Mouse (Mus musculus) CH12.LX (cell line): ENCODE measurements at regions not wholly inside any gene's neighbourhood (a gene's known extent, or its start where the extent isn't known, plus 50 kb on each side); places are given as distances from the start of the nearest gene placed in this dataset.

Experiments
- DNase-seq: peaks from one replicate; pipeline ENCODE4 v3.0.0-alpha.2; 2013; ENCODE audit errors: extremely low read depth
- H3K27ac ChIP-seq: 2 replicates; pipeline ENCODE4 v1.5.1; 2012; ENCODE audit warnings: low read depth, mild to moderate bottlenecking, control low read depth, moderate library complexity; ENCODE audit not compliant: insufficient read depth
- H3K27me3 ChIP-seq: replicated peaks from 2 replicates; pipeline ENCODE3; 2012; ENCODE audit warnings: inconsistent platforms
- H3K36me3 ChIP-seq, 2 experiments: replicated peaks in 1 of 2; 2 replicates each; pipeline versions ENCODE3 to v1.6.1; 2012; ENCODE audit warnings: inconsistent platforms in 1 of 2, low read length in 1 of 2, mild to moderate bottlenecking in 1 of 2, mixed read lengths in 1 of 2, moderate library complexity in 1 of 2; ENCODE audit not compliant: control insufficient read depth in 1 of 2, insufficient read depth in 1 of 2
- H3K4me1 ChIP-seq, 2 experiments: 2 replicates each; pipeline ENCODE4 v1.6.1; 2012; ENCODE audit warnings: inconsistent platforms in 1 of 2, moderate library complexity in 1 of 2; ENCODE audit not compliant: insufficient read depth in 2 of 2, control insufficient read depth in 1 of 2
- H3K4me2 ChIP-seq: 2 replicates; pipeline ENCODE4 v1.6.1; 2012; ENCODE audit warnings: low read depth, mild to moderate bottlenecking, control low read depth; ENCODE audit not compliant: poor library complexity, insufficient read depth, severe bottlenecking
- H3K4me3 ChIP-seq, 3 experiments: fragments of 150-350 bp in 1 of 3; sonication (generic) in 1 of 3; replicated peaks in 1 of 3; 2 replicates each; pipeline versions ENCODE3 to v1.5.1; 2011 to 2012; ENCODE audit warnings: low read depth in 2 of 3, low read length in 2 of 3, mild to moderate bottlenecking in 2 of 3, moderate library complexity in 2 of 3, control low read depth in 1 of 3, improper control_type of control experiment in 1 of 3, inconsistent platforms in 1 of 3, mixed read lengths in 1 of 3; ENCODE audit not compliant: poor library complexity in 1 of 3
- H3K79me2 ChIP-seq: replicated peaks from 2 replicates; pipeline ENCODE4 v1.6.1; 2012; ENCODE audit warnings: mild to moderate bottlenecking, moderate library complexity; ENCODE audit not compliant: control insufficient read depth, poor library complexity, insufficient read depth, severe bottlenecking; ENCODE audit errors: extremely low read depth
- H3K9ac ChIP-seq: 2 replicates; pipeline ENCODE4 v1.6.1; 2012; ENCODE audit warnings: low read depth, mild to moderate bottlenecking, control low read depth, moderate library complexity; ENCODE audit not compliant: insufficient read depth
- H3K9me3 ChIP-seq: replicated peaks from 2 replicates; pipeline ENCODE3; 2012; ENCODE audit warnings: low read length, inconsistent platforms, mixed read lengths
- BHLHE40 ChIP-seq: IDR thresholded peaks from 2 replicates; pipeline ENCODE4 v1.6.1; 2011; ENCODE audit warnings: mild to moderate bottlenecking, low read depth, low read length, improper control_type of control experiment
- CHD1 ChIP-seq: IDR thresholded peaks from 2 replicates; pipeline ENCODE4 v1.6.1; 2012; ENCODE audit warnings: low read depth, low read length, improper control_type of control experiment, inconsistent platforms
- CTCF ChIP-seq, 2 experiments: IDR thresholded peaks in 1 of 2; conservative IDR thresholded peaks in 1 of 2; 2 replicates each; pipeline ENCODE4 v1.5.1; 2011 to 2012; ENCODE audit warnings: low read depth in 2 of 2, low read length in 2 of 2, improper control_type of control experiment in 1 of 2, inconsistent platforms in 1 of 2, mild to moderate bottlenecking in 1 of 2, moderate library complexity in 1 of 2
- E2F4 ChIP-seq: IDR thresholded peaks from 2 replicates; pipeline ENCODE4 v1.6.1; 2011; ENCODE audit warnings: low read depth, low read length, improper control_type of control experiment; ENCODE audit not compliant: insufficient replicate concordance
- ELF1 ChIP-seq: IDR thresholded peaks from 2 replicates; pipeline ENCODE4 v1.6.1; 2014; ENCODE audit warnings: low read depth, mild to moderate bottlenecking, inconsistent platforms, low read length, improper control_type of control experiment
- EP300 ChIP-seq: IDR thresholded peaks from 2 replicates; pipeline ENCODE4 v1.6.1; 2011; ENCODE audit warnings: low read length, improper control_type of control experiment
- GABPA ChIP-seq: IDR thresholded peaks from 2 replicates; pipeline ENCODE4 v1.6.1; 2012; ENCODE audit warnings: low read depth, low read length, improper control_type of control experiment, inconsistent platforms; ENCODE audit not compliant: insufficient replicate concordance
- IRF4 ChIP-seq: IDR thresholded peaks from 2 replicates; pipeline ENCODE4 v1.6.1; 2014; ENCODE audit warnings: low read depth, mild to moderate bottlenecking, inconsistent platforms, low read length, improper control_type of control experiment
- JUND ChIP-seq: conservative IDR thresholded peaks from 2 replicates; pipeline ENCODE4 v1.6.1; 2011; ENCODE audit warnings: low read depth, low read length, improper control_type of control experiment
- KAT2A ChIP-seq: IDR thresholded peaks from 2 replicates; pipeline ENCODE4 v1.6.1; 2012; ENCODE audit warnings: low read length, improper control_type of control experiment, inconsistent platforms; ENCODE audit not compliant: insufficient replicate concordance
- MAX ChIP-seq: IDR thresholded peaks from 2 replicates; pipeline ENCODE4 v1.6.1; 2011; ENCODE audit warnings: low read length, improper control_type of control experiment
- MAZ ChIP-seq: IDR thresholded peaks from 2 replicates; pipeline ENCODE4 v1.6.1; 2012; ENCODE audit warnings: low read depth, mild to moderate bottlenecking, inconsistent platforms, low read length, improper control_type of control experiment, moderate library complexity
- MEF2A ChIP-seq: IDR thresholded peaks from 2 replicates; pipeline ENCODE4 v1.6.1; 2014; ENCODE audit warnings: low read depth, mild to moderate bottlenecking, inconsistent platforms, low read length, improper control_type of control experiment, borderline replicate concordance
- MXI1 ChIP-seq: IDR thresholded peaks from 2 replicates; pipeline ENCODE4 v1.6.1; 2011; ENCODE audit warnings: mild to moderate bottlenecking, low read depth, low read length, improper control_type of control experiment
- MYC ChIP-seq: IDR thresholded peaks from 2 replicates; pipeline ENCODE4 v1.6.1; 2011; ENCODE audit warnings: low read depth, mild to moderate bottlenecking, improper control_type of control experiment, low read length
- NRF1 ChIP-seq: IDR thresholded peaks from 2 replicates; pipeline ENCODE4 v1.6.1; 2014; ENCODE audit warnings: low read depth, mild to moderate bottlenecking, inconsistent platforms, low read length, improper control_type of control experiment, moderate library complexity
- PAX5 ChIP-seq: IDR thresholded peaks from 2 replicates; pipeline ENCODE4 v1.6.1; 2012; ENCODE audit warnings: low read length, inconsistent platforms, mixed read lengths
- POLR2A ChIP-seq: IDR thresholded peaks from 2 replicates; pipeline ENCODE4 v1.6.1; 2011; ENCODE audit warnings: low read depth, mild to moderate bottlenecking, improper control_type of control experiment, low read length
- POLR2AphosphoS2 ChIP-seq: IDR thresholded peaks from 2 replicates; pipeline ENCODE4 v1.6.1; 2011; ENCODE audit warnings: low read depth, low read length, improper control_type of control experiment
- RAD21 ChIP-seq: IDR thresholded peaks from 2 replicates; pipeline ENCODE4 v1.6.1; 2011; ENCODE audit warnings: low read depth, mild to moderate bottlenecking, low read length, improper control_type of control experiment, moderate library complexity
- RCOR1 ChIP-seq: conservative IDR thresholded peaks from 2 replicates; pipeline ENCODE4 v1.6.1; 2012; ENCODE audit warnings: low read depth, mild to moderate bottlenecking, inconsistent platforms, low read length, improper control_type of control experiment
- SIN3A ChIP-seq: IDR thresholded peaks from 2 replicates; pipeline ENCODE4 v1.6.1; 2012; ENCODE audit warnings: low read length, improper control_type of control experiment, inconsistent platforms
- TBP ChIP-seq: conservative IDR thresholded peaks from 2 replicates; pipeline ENCODE4 v1.6.1; 2011; ENCODE audit warnings: low read depth, low read length, improper control_type of control experiment
- TCF12 ChIP-seq: IDR thresholded peaks from 2 replicates; pipeline ENCODE4 v1.6.1; 2014; ENCODE audit warnings: low read depth, mild to moderate bottlenecking, inconsistent platforms, low read length, improper control_type of control experiment
- UBTF ChIP-seq: IDR thresholded peaks from 2 replicates; pipeline ENCODE4 v1.6.1; 2012; ENCODE audit warnings: low read depth, mild to moderate bottlenecking, inconsistent platforms, low read length, improper control_type of control experiment, moderate library complexity
- USF1 ChIP-seq: IDR thresholded peaks from 2 replicates; pipeline ENCODE4 v1.6.1; 2014; ENCODE audit warnings: low read depth, mild to moderate bottlenecking, inconsistent platforms, low read length, improper control_type of control experiment
- USF2 ChIP-seq: conservative IDR thresholded peaks from 2 replicates; pipeline ENCODE4 v1.6.1; 2011; ENCODE audit warnings: low read depth, low read length, improper control_type of control experiment
- ZC3H11A ChIP-seq: IDR thresholded peaks from 2 replicates; pipeline ENCODE4 v1.6.1; 2012; ENCODE audit warnings: low read depth, mild to moderate bottlenecking, inconsistent platforms, low read length, improper control_type of control experiment
- ZKSCAN1 ChIP-seq: IDR thresholded peaks from 2 replicates; pipeline ENCODE4 v1.6.1; 2012; ENCODE audit warnings: low read depth, inconsistent platforms, low read length, improper control_type of control experiment, borderline replicate concordance
- ZMIZ1 ChIP-seq: IDR thresholded peaks from 2 replicates; pipeline ENCODE4 v1.6.1; 2012; ENCODE audit warnings: low read depth, mild to moderate bottlenecking, inconsistent platforms, low read length, improper control_type of control experiment
- dilution Hi-C: fragments of 300-500 bp; cut with MboI; formaldehyde crosslinking; loops from 2 replicates; pipeline ENCODE4 v1.14.3; 2020; ENCODE audit warnings: low sequenced_read_pairs; ENCODE audit not compliant: extremely low pct_unique_long_range_greater_than_20kb, extremely low pct_ligation_motif_present
- in situ Hi-C: fragments of 300-500 bp; cut with MboI; formaldehyde crosslinking; loops from 3 replicates; pipeline ENCODE4 v1.14.3; 2019; ENCODE audit warnings: low sequenced_read_pairs, low pct_ligation_motif_present, low pct_unique_long_range_greater_than_20kb, mixed read lengths

- no peak overlapping the region for H3K27ac ChIP-seq
- no peak overlapping the region for H3K4me2 ChIP-seq
- H3K4me3 ChIP-seq = no peak overlapping the region
- H3K36me3 ChIP-seq = no peaks in the 10 kb centered on the region
- H3K4me1 ChIP-seq = no peaks in the 10 kb centered on the region
- H3K79me2 ChIP-seq = no peaks in the 10 kb centered on the region
- no peak for DNase-seq
- H3K27me3 ChIP-seq = no peaks in the 10 kb centered on the region
- H3K9ac ChIP-seq = no peak overlapping the region
- TF ChIP-seq MYC = no peak
- no peak for TF ChIP-seq ELF1
- no peak for TF ChIP-seq E2F4
- TF ChIP-seq EP300 = no peak
- dilution Hi-C loops = no loop called here
- peaks cover 46% of the 10 kb centered on the region for H3K9me3 ChIP-seq
- in situ Hi-C loops = no loop called here
Measured at GRCm38 (mm10) chr7:69016575-69016974, 267.5 kb upstream of the Arrdc4 start.

GRCm38 (mm10) chr7:69015047-69015446 is 266.0 kb upstream of the Arrdc4 start:
- DNase-seq = no peak
- H3K4me3 ChIP-seq = no peak overlapping the region

DNA sequence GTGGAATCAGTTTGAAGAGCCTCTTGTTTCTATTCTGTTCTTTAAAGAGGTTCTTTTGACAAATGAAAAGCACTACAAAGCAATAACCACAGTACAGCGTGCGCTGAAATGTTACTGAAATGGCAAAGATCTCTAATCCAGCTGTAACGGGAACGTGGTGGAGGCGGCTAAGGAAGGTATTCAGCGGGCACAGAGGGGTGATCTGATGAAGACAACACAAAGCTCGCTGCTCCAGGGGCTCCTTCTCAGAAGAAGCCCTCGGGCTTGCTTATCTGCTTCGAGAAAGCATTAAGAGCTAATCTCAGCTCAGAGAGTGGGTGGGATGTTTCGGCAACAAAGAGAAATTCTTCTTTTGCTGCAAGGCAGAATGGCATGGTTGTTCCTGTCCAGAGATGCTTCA is 258.2 kb upstream of the Arrdc4 start:
- dilution Hi-C loops = no loop called here
- DNase-seq = no peak
- Histone ChIP-seq H3K36me3 (no peaks in the 10 kb centered on the region), H3K9ac (no peak overlapping the region), H3K4me2 (no peak overlapping the region), H3K27ac (no peak overlapping the region), H3K9me3 (peaks cover 42% of the 10 kb centered on the region), H3K79me2 (no peaks in the 10 kb centered on the region), H3K4me1 (no peaks in the 10 kb centered on the region), H3K4me3 (no peak overlapping the region), H3K27me3 (no peaks in the 10 kb centered on the region)
- TF ChIP-seq UBTF = no peak
- no peak for TF ChIP-seq RAD21
- TF ChIP-seq RCOR1 = no peak
- TF ChIP-seq CTCF (conservative IDR thresholded peaks at IDR 0.05 in 1 of 2, IDR thresholded peaks at IDR 0.05 in 1 of 2; ENCODE audit: low read depth in 2 of 2, low read length in 2 of 2) = no peak
- no peak for TF ChIP-seq POLR2A
- TF ChIP-seq CHD1 = no peak
- TF ChIP-seq MAZ = no peak
- no peak for TF ChIP-seq NRF1
- no peak for TF ChIP-seq EP300
- no peak for TF ChIP-seq POLR2AphosphoS2
- no peak for TF ChIP-seq IRF4
- TF ChIP-seq KAT2A = no peak
- no peak for TF ChIP-seq TCF12
- TF ChIP-seq USF2 = no peak
- no peak for TF ChIP-seq MXI1
- no peak for TF ChIP-seq ELF1
- no peak for TF ChIP-seq MAX
- no peak for TF ChIP-seq ZMIZ1
- no peak for TF ChIP-seq TBP
- in situ Hi-C loops = no loop called here

More at GRCm38 (mm10) chr7:69015047-69015446, 266.0 kb upstream of the Arrdc4 start:
- no peaks in the 10 kb centered on the region for H3K79me2 ChIP-seq
- TF ChIP-seq TBP = no peak
- TF ChIP-seq IRF4 = no peak
- no peak for TF ChIP-seq JUND
- no peak for TF ChIP-seq BHLHE40
- TF ChIP-seq SIN3A = no peak
- TF ChIP-seq USF1 = no peak
- TF ChIP-seq GABPA = no peak
- no peak for TF ChIP-seq USF2
- TF ChIP-seq ZKSCAN1 = no peak
- no peak for TF ChIP-seq MEF2A
- TF ChIP-seq E2F4 = no peak
- TF ChIP-seq MAZ = no peak
- no peak for TF ChIP-seq MAX
- no peak for TF ChIP-seq ZC3H11A
- TF ChIP-seq TCF12 = no peak
- TF ChIP-seq RAD21 = no peak
- no peak for TF ChIP-seq RCOR1
- no peak for TF ChIP-seq PAX5
- no peak for TF ChIP-seq UBTF
- TF ChIP-seq, all 38 proteins: peak for 0
- Histone ChIP-seq H3K4me2 (no peak overlapping the region), H3K27ac (no peak overlapping the region), H3K36me3 (no peaks in the 10 kb centered on the region), H3K9me3 (peaks cover 47% of the 10 kb centered on the region), H3K4me1 (no peaks in the 10 kb centered on the region), H3K9ac (no peak overlapping the region), H3K27me3 (no peaks in the 10 kb centered on the region)
- dilution Hi-C loops (no loop called here), in situ Hi-C loops (no loop called here)
